Mouse (Mus musculus) heart, embryonic 11.5 days (tissue): ENCODE results near the gene Nfkb1. TPM values are rescaled to one million over a fixed set of nuclear protein-coding genes. Genes with fewer than 3 reads are reported as not detected.

Experiments
- ATAC-seq: fragments of 200-750 bp; cut with Nextera tagmentation; replicated peaks from 2 replicates; pipeline ENCODE4 v1.8.0; 2017; ENCODE audit warnings: moderate library complexity; ENCODE audit not compliant: insufficient number of reproducible peaks, low FRiP score, low TSS enrichment
- H3K27ac ChIP-seq: fragments of 300-500 bp; sonication (generic); 2 replicates; pipeline ENCODE4 v1.5.1; 2014; ENCODE audit warnings: mild to moderate bottlenecking, low read depth, low read length
- H3K27me3 ChIP-seq: fragments of 300-500 bp; sonication (generic); 2 replicates; pipeline ENCODE4 v1.6.1; 2014; ENCODE audit warnings: mild to moderate bottlenecking, low read length, mixed read lengths; ENCODE audit not compliant: control insufficient read depth, insufficient read depth
- H3K36me3 ChIP-seq: fragments of 300-500 bp; sonication (generic); 2 replicates; pipeline ENCODE4 v1.6.1; 2014; ENCODE audit warnings: mild to moderate bottlenecking, low read length, moderate library complexity, mixed read lengths; ENCODE audit not compliant: control insufficient read depth, insufficient read depth
- H3K4me1 ChIP-seq: fragments of 300-500 bp; sonication (generic); 2 replicates; pipeline ENCODE4 v1.6.1; 2014; ENCODE audit warnings: low read length; ENCODE audit not compliant: control insufficient read depth, insufficient read depth
- H3K4me2 ChIP-seq: fragments of 300-500 bp; sonication (generic); 2 replicates; pipeline ENCODE4 v1.6.1; 2014; ENCODE audit warnings: mild to moderate bottlenecking, moderate library complexity
- H3K4me3 ChIP-seq: fragments of 300-500 bp; sonication (generic); 2 replicates; pipeline ENCODE4 v1.5.1; 2014; ENCODE audit warnings: low read depth, low read length
- H3K9ac ChIP-seq: fragments of 300-500 bp; sonication (generic); 2 replicates; pipeline ENCODE4 v1.6.1; 2014; ENCODE audit warnings: mild to moderate bottlenecking, low read depth, low read length, moderate library complexity
- H3K9me3 ChIP-seq: fragments of 300-500 bp; sonication (generic); replicated peaks from 2 replicates; pipeline ENCODE4 v1.6.1; 2016; ENCODE audit warnings: low read length; ENCODE audit not compliant: control insufficient read depth
- WGBS: fragments of 180-500 bp; shearing (Covaris S2); extraction: QIAGEN DNeasy Blood & Tissue Kit; methylation state at CpG from one replicate; pipeline ENCODE4 v1.1.7; 2014; ENCODE audit not compliant: insufficient replicate concordance; 5-methylcytosine and 5-hydroxymethylcytosine counted together
- polyA plus RNA-seq: library from polyadenylated mRNA; unstranded; fragments of >200 nt; fragmentation: Nextera tagmentation; extraction: Ambion mirVana; gene quantifications from 2 replicates; pipeline ENCODE4 v1.2.1, GENCODE M21; 2014

The Nfkb1 gene
- polyA plus RNA-seq, 1 experiment from 2014 or later: 17.8 TPM

DNA sequence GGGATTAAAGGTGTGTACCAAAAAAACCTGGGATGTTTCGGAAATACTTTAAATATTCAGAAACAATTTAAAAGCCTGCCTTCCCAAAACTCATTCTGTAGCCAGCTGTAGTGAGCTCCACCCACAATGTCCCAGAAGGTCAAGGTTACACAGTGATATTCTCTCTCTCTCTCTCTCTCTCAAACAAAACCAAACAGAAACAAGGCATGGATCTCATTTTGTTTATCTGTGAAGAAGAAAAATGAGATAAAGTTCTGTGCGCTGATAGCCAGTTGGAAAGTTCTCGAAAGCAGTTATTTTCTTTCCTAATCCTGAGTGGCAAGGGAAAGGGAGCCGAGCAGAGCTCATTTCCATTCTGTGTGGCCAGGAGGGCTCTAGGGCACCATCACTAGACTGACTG, 85.9 kb downstream of the Nfkb1 start:
- WGBS: 60% methylated on average over 4 of the region's 4 CpGs
- peak overlapping the region; percentile 50; the same call in 1 of the 2 replicates for H3K27ac ChIP-seq
- H3K9ac ChIP-seq: no peak overlapping the region
- H3K4me3 ChIP-seq: no peak overlapping the region
- ATAC-seq: no peak
- H3K27me3 ChIP-seq: no peaks in the 10 kb centered on the region
- H3K4me2 ChIP-seq: no peak overlapping the region
- H3K9me3 ChIP-seq: no peaks in the 10 kb centered on the region
- peaks cover 14% of the 10 kb centered on the region for H3K36me3 ChIP-seq
- H3K4me1 ChIP-seq: peaks cover 47% of the 10 kb centered on the region

DNA sequence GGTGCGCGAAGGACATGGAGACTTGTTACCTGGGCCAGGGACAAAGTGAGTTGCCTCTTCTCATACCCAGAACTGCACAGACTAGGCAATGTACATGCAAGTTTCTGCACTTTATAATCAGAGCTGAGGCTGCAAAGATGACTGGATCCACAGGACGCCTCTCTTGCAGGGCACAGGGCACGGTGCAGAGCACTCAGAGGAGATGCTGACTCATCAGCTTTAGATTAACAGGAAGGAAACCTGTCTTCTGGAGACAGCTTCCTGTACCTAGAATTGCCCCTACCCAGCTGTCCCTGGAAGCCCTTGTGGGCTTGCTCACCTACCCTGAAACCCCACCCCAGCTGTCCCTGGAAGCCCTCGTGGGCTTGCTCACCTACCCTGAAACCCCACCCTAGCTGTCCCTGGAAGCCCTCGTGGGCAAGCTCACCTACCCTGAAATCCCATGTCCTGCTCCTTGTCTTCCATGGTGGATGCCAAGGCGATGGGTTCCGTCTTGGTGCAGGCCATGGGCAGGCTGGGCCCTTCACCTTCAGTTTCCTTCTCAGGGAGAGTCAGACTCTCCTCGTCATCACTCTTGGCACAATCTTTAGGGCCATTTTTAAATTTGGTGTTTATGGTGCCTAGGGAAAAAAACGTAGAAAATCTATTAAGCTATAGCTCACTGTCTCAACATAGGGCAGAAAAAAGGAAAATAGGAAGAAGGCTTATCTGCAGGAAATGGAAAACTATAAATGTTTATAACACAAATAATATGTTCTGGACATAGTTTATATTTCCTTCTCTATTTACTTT, 86.5 kb downstream of the Nfkb1 start:
- H3K4me1 ChIP-seq: peaks cover 47% of the 10 kb centered on the region
- no peaks in the 10 kb centered on the region for H3K27me3 ChIP-seq
- no peak for ATAC-seq
- 0 out of 2 replicates have a peak overlapping the region, but pooled peaks have one; percentile 25 for H3K27ac ChIP-seq
- H3K36me3 ChIP-seq: peaks cover 10% of the 10 kb centered on the region
- no peaks in the 10 kb centered on the region for H3K9me3 ChIP-seq
- 78% methylated on average over 10 of the region's 10 CpGs for WGBS
- H3K4me2 ChIP-seq: no peak overlapping the region
- no peak overlapping the region for H3K4me3 ChIP-seq
- H3K9ac ChIP-seq: no peak overlapping the region

DNA sequence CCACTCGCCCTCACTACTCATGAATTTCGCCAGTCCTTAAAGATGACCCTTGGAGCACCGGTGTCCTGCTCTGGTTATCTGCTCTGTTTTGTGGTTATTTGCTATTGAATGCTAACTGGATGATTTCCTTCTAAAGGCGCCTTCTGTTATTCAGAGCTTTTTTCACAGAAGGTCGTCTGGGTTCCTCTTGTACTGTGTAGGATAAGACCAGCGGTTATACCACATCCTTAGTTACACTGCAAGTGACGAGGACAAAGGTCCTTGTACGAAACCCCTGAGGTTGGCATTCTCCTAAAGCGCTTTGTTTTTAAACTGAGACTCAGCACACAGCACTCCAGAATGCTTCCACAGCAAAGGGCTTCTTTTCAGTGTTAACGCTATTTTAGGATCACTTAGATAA, 88.6 kb downstream of the Nfkb1 start:
- Histone ChIP-seq H3K27me3 (no peaks in the 10 kb centered on the region), H3K4me1 (peaks cover 47% of the 10 kb centered on the region), H3K4me2 (peak overlapping the region; percentile 34), H3K9me3 (no peaks in the 10 kb centered on the region), H3K27ac (peak overlapping the region; percentile 82), H3K4me3 (no peak overlapping the region), H3K9ac (no peak overlapping the region), H3K36me3 (peaks cover 10% of the 10 kb centered on the region)
- 50% methylated on average over 10 of the region's 10 CpGs for WGBS
- ATAC-seq: no peak

DNA sequence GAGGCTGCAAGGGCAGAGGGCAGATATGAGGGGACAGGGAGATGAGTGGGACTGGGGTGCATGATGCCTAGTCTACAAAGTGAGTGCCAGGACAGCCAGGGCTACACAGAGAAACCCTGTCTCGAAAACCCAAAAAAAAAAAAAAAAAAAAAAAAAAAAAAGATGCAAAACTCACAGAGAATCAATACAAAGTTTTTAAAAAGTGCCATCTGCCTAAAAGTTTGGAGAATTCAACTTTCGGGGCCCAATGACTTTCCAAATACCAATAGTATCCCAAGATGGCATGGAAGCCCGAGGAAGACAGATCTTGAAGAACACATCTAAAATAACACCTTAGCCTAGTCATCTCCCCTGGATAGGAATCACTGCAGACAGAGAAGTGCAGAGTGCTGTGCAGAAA, 93.0 kb downstream of the Nfkb1 start:
- no peaks in the 10 kb centered on the region for H3K9me3 ChIP-seq
- ATAC-seq: no peak
- H3K27me3 ChIP-seq: no peaks in the 10 kb centered on the region
- peaks cover 6% of the 10 kb centered on the region; the same call in 1 of the 2 replicates for H3K36me3 ChIP-seq
- H3K4me2 ChIP-seq: no peak overlapping the region
- WGBS: 52% methylated on average over 3 of the region's 3 CpGs
- no peak overlapping the region for H3K9ac ChIP-seq
- peaks cover 25% of the 10 kb centered on the region for H3K4me1 ChIP-seq
- no peak overlapping the region for H3K4me3 ChIP-seq
- H3K27ac ChIP-seq: no peak overlapping the region

DNA sequence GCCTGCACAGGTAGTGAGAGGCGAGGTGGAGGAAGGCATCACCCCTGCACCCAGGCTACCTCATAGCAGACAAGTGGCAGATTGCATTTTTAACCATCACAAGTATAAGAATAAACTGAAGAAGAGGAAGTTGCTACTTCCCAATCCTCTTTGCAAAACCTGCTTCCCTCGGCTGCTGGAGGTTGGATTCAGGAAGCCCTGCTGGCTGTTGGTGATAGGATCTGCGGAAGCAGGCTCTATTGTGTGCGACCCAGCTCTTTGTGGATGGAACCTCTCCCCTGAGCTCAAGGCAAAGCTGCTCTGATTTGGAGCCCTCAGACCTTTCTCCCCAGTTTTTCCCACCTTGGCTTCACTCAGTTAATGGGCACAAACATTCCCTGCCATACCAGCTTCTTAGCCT, 94.3 kb downstream of the Nfkb1 start:
- ATAC-seq: no peak
- whole genome bisulfite sequencing: 51% methylated on average over 4 of the region's 4 CpGs
- Histone ChIP-seq H3K4me3 (no peak overlapping the region), H3K36me3 (peaks cover 6% of the 10 kb centered on the region; the same call in 1 of the 2 replicates), H3K9ac (no peak overlapping the region), H3K4me2 (no peak overlapping the region), H3K27ac (peak overlapping the region; percentile 67), H3K27me3 (no peaks in the 10 kb centered on the region), H3K4me1 (peaks cover 12% of the 10 kb centered on the region), H3K9me3 (no peaks in the 10 kb centered on the region)

DNA sequence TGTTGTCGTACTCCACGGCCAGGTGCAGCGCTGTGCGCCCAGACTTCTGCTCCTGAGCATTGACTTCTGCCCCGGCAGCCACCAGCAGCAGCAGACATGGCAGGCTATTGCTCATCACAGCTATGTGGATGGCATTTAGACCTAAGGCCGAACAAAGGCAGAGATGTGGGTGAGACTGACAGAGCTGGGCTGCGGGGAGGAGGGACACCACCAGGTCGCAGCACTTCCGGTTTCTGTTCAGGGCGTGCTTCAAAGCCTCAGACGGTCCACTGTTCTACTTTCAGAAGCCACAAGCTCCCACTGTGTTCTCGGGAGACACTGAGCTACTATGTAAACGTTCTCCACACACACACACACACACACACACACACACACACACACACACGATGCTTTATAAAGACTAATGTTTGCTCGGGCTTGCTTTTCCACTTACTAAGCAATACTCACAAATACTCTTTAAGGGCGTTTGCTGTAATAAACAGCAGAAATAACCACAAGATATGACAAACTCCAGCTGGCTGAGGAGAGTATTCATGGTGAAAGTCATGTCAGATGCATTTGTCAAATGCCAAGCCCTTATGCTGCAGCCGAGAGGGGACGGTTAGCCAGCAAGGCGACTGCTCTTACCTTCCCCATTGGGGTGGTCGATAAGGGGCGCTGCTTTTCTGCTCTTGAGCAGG, 97.0 kb downstream of the Nfkb1 start:
- no peak overlapping the region for H3K9ac ChIP-seq
- no peak overlapping the region for H3K4me3 ChIP-seq
- no peak overlapping the region for H3K27ac ChIP-seq
- ATAC-seq: no peak
- H3K4me2 ChIP-seq: no peak overlapping the region
- H3K4me1 ChIP-seq: peaks cover 5% of the 10 kb centered on the region; the same call in 1 of the 2 replicates
- 69% methylated on average over 21 of the region's 21 CpGs for WGBS
- peaks cover 17% of the 10 kb centered on the region for H3K36me3 ChIP-seq
- no peaks in the 10 kb centered on the region for H3K27me3 ChIP-seq
- H3K9me3 ChIP-seq: no peaks in the 10 kb centered on the region

DNA sequence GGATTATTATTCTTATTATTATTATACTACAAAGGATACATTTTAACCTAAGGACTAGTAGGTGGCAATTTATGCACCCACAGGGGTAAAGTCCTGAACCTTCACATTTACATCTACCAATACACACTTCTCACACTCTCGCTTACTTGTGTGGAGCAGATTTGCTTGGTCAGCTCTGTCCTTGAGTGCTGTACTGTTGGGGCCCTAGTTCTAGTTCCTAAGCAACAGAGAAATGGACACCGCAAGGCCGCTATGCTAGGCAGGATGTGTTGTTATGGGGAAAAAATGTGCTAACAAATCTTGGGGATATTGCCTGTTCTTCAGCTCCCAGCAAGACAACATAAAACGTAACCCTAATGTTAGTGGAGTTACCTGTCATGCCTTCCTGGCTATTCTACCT, 99.3 kb downstream of the Nfkb1 start:
- Histone ChIP-seq H3K4me3 (no peak overlapping the region), H3K4me1 (peaks cover 5% of the 10 kb centered on the region; the same call in 1 of the 2 replicates), H3K27me3 (no peaks in the 10 kb centered on the region), H3K9ac (no peak overlapping the region), H3K36me3 (peaks cover 28% of the 10 kb centered on the region), H3K27ac (no peak overlapping the region), H3K9me3 (no peaks in the 10 kb centered on the region), H3K4me2 (no peak overlapping the region)
- no peak for ATAC-seq
- 85% methylated on average over 4 of the region's 4 CpGs for WGBS

DNA sequence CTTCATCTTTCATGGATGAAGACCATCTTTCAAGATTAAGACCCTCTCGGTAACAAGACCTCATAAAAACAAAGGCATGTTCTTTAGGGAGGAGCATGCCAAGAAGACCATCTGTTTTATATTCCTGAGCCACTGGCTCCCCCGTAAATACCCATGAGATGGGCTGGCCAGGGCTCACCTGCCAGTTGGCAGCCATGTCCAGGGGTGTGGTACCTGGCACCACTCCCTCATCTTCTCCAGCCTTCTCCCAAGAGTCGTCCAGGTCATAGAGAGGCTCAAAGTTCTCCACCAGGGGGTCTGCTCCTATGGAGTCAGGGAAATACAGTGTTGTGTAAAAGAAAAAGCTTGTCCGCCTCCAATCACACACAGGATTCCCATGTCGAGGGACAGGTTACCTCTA, 100.0 kb downstream of the Nfkb1 start:
- 76% methylated on average over 5 of the region's 5 CpGs for WGBS
- Histone ChIP-seq H3K27ac (no peak overlapping the region), H3K9ac (no peak overlapping the region), H3K4me3 (no peak overlapping the region), H3K9me3 (no peaks in the 10 kb centered on the region), H3K36me3 (peaks cover 31% of the 10 kb centered on the region), H3K27me3 (no peaks in the 10 kb centered on the region), H3K4me2 (no peak overlapping the region), H3K4me1 (peaks cover 9% of the 10 kb centered on the region)
- no peak for ATAC-seq
